21 mouse cellular contexts compared by ENCODE assay signal in the genomic region with DNA sequence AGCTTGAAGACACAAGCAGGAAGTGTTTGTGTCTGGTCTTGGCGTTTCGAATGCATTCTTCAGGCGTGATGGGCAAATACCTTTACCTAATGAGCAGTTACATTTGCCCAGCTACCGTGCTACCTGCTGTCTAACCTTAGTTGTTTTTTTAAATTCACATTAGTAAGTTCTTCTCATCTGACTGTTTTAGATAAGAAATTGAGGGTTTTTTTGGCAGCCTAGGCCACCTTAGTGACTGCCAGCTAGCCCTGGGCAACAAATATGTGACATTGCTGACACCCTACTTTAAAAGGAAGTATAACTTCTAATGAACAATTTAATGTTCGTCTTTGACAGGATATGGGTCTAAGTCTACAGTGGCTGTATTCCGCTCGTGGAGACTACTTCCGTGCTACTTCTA.
"Had no signal": no experiment of that assay in that cellular context is flagged by ENCODE, and none has a peak within 500 bp of the region (broad histone marks: within the 10 kb centered on the region; RNA-seq: fewer than 3 reads in every experiment).

No protein-coding gene starts in this region.

- DNase-seq: lung, adult 2 months; lung, postnatal 14 days; lung, postnatal 36 days; midbrain, embryonic 14.5 days; retina, postnatal 1 day; right cerebral cortex, adult 18-20 months; right cerebral cortex, postnatal 25 days; right cerebral cortex, postnatal 4 days; spleen, adult 18-20 months; thymus, adult 18-20 months; thymus, postnatal 14 days; thymus, postnatal 36 days had no signal

- H3K9me3 ChIP-seq: lung, embryonic 15.5 days; megakaryocyte, embryonic 14.5 days; midbrain, embryonic 10.5 days; midbrain, embryonic 12.5 days; neural tube, embryonic 13.5 days; neural tube, embryonic 15.5 days had no signal

- H3K9ac ChIP-seq: lung, embryonic 15.5 days; midbrain, embryonic 12.5 days; neural tube, embryonic 13.5 days; neural tube, embryonic 15.5 days had no signal

- ATAC-seq: lung, postnatal 0 days; midbrain, embryonic 16.5 days had no signal

- H3K27ac ChIP-seq: lung, embryonic 15.5 days; midbrain, embryonic 10.5 days; midbrain, embryonic 12.5 days; neural tube, embryonic 13.5 days; neural tube, embryonic 15.5 days had no signal

- H3K27me3 ChIP-seq: lung, embryonic 15.5 days; megakaryocyte, embryonic 14.5 days; midbrain, embryonic 12.5 days; neural tube, embryonic 13.5 days; neural tube, embryonic 15.5 days had no signal

- H3K4me3 ChIP-seq: lung, embryonic 15.5 days; megakaryocyte, embryonic 14.5 days; midbrain, embryonic 10.5 days; midbrain, embryonic 12.5 days; myocyte; neural tube, embryonic 13.5 days; neural tube, embryonic 15.5 days had no signal

- H3K4me1 ChIP-seq: lung, embryonic 15.5 days; megakaryocyte, embryonic 14.5 days; midbrain, embryonic 10.5 days; midbrain, embryonic 12.5 days; neural tube, embryonic 13.5 days; neural tube, embryonic 15.5 days had no signal

- H3K4me2 ChIP-seq: lung, embryonic 15.5 days; midbrain, embryonic 12.5 days; neural tube, embryonic 13.5 days; neural tube, embryonic 15.5 days had no signal
